Mouse (Mus musculus): Measurements from ENCODE around the gene Plb1. TPM values are rescaled to one million over a fixed set of nuclear protein-coding genes. Genes with fewer than 3 reads are reported as not detected.

Plb1 gene
- polyA plus RNA-seq, 1 experiment from 2014 or later, result not detected

DNA sequence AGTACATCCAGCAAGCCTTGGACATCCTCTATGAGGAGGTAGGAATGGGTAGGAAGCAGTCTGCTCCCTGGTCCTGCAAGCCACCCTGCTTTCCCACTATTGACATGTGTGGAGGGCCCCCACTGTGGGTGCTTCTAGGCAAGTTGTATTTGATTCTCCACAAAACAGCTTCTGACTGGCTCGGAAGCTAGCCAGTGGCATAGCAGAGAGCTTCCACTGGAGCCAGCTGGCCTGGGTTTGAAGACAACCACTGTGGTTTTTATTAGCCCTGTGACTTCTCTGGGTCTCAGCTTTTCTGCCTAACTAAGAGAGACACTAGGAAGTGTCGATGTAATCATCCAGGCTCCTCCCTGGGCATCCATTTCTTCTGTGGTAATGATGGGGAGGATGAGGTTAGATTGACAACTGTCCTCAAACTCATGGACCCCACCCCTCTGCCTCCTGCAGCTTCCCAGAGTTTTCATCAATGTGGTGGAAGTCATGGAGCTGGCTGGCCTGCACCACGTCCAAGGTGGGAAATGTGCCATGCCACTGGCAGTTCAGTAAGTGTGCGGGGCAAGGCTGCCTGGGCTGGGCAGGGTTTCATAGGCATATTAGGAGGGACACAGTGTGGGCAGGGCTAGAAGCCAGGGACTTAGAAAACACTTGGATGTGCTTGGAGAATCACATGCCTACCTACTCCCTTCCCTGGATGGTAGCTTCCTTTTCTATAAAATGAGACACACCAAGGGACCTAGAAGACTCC, 119.4 kb downstream of the Plb1 start:
- H3K4me2 ChIP-seq (ENCODE audit: low read depth, low read length), result no peak overlapping the region
- DNase-seq (ENCODE audit: low spot score) (no peak), ATAC-seq (replicated peaks; ENCODE audit: insufficient number of reproducible peaks, low FRiP score, low TSS enrichment, low read depth) (no peak)
- no peak overlapping the region for H3K4me3 ChIP-seq (ENCODE audit: low read depth, low read length)
- no peaks in the 10 kb centered on the region for H3K27me3 ChIP-seq (ENCODE audit: control insufficient read depth, insufficient read depth, low read length)
- H3K27ac ChIP-seq (replicated peaks; ENCODE audit: low read depth, low read length), result no peak overlapping the region
- no peaks in the 10 kb centered on the region for H3K36me3 ChIP-seq (replicated peaks; ENCODE audit: control insufficient read depth, insufficient read depth, low read depth, low read length)
- WGBS, result 81% methylated on average over 4 of the region's 4 CpGs
- H3K9me3 ChIP-seq (replicated peaks; ENCODE audit: control insufficient read depth, low read length), result no peaks in the 10 kb centered on the region
- H3K9ac ChIP-seq (replicated peaks; ENCODE audit: low read length), result no peak overlapping the region
- H3K4me1 ChIP-seq (ENCODE audit: control insufficient read depth, insufficient read depth, low read length), result no peaks in the 10 kb centered on the region

DNA sequence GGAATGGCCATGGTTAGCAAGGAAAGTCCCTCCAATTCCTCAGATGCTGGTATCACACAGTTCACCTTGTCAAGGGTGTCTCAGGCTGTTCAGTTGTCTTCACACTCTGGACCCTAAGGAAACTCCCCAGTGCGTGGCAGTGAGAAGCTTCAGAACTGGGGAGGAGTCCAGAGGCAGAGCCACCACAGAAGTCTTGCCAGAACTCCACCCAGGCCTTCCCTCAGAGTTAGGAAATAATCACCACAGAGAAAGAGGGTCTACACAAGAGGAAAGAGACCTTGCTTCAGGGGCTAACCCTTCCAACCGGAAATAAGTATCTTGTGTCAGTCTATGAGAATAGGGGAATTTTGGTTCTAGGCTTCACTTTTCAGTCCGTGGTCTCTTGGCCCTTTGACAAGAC, 120.3 kb downstream of the Plb1 start:
- Histone ChIP-seq H3K9me3 (replicated peaks; ENCODE audit: control insufficient read depth, low read length) (no peaks in the 10 kb centered on the region), H3K4me1 (ENCODE audit: control insufficient read depth, insufficient read depth, low read length) (no peaks in the 10 kb centered on the region), H3K27me3 (ENCODE audit: control insufficient read depth, insufficient read depth, low read length) (no peaks in the 10 kb centered on the region), H3K9ac (replicated peaks; ENCODE audit: low read length) (no peak overlapping the region), H3K4me2 (ENCODE audit: low read depth, low read length) (no peak overlapping the region), H3K27ac (replicated peaks; ENCODE audit: low read depth, low read length) (no peak overlapping the region), H3K4me3 (ENCODE audit: low read depth, low read length) (no peak overlapping the region), H3K36me3 (replicated peaks; ENCODE audit: control insufficient read depth, insufficient read depth, low read depth, low read length) (no peaks in the 10 kb centered on the region)
- DNase-seq (ENCODE audit: low spot score) (no peak), ATAC-seq (replicated peaks; ENCODE audit: insufficient number of reproducible peaks, low FRiP score, low TSS enrichment, low read depth) (no peak)
- WGBS, result 84% methylated on average over 3 of the region's 3 CpGs

DNA sequence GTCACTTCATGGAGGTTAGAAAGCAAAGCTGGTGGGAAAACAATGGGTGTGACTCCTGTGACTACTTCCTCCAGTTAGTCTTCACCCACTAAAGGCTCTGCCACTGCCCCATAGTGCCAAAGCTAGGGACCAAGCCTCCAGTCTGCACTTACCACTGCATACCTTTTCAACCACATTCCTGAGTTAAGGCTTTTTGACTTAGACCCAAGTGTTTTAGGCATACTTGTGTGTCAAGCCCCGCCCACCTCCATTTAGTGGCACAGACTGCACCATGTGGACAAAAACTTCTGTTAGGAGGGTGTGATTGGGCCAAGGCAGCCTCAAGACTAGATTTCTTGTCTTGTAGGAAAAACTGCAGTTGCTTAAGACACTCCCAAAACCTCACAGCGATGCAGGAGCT, 120.8 kb downstream of the Plb1 start:
- Histone ChIP-seq H3K4me3 (ENCODE audit: low read depth, low read length) (no peak overlapping the region), H3K9me3 (replicated peaks; ENCODE audit: control insufficient read depth, low read length) (no peaks in the 10 kb centered on the region), H3K27me3 (ENCODE audit: control insufficient read depth, insufficient read depth, low read length) (no peaks in the 10 kb centered on the region), H3K36me3 (replicated peaks; ENCODE audit: control insufficient read depth, insufficient read depth, low read depth, low read length) (no peaks in the 10 kb centered on the region), H3K4me2 (ENCODE audit: low read depth, low read length) (no peak overlapping the region), H3K4me1 (ENCODE audit: control insufficient read depth, insufficient read depth, low read length) (no peaks in the 10 kb centered on the region), H3K27ac (replicated peaks; ENCODE audit: low read depth, low read length) (no peak overlapping the region), H3K9ac (replicated peaks; ENCODE audit: low read length) (no peak overlapping the region)
- WGBS, result 70% methylated on average over 2 of the region's 2 CpGs
- no peak for DNase-seq (ENCODE audit: low spot score)
- no peak for ATAC-seq (replicated peaks; ENCODE audit: insufficient number of reproducible peaks, low FRiP score, low TSS enrichment, low read depth)

DNA sequence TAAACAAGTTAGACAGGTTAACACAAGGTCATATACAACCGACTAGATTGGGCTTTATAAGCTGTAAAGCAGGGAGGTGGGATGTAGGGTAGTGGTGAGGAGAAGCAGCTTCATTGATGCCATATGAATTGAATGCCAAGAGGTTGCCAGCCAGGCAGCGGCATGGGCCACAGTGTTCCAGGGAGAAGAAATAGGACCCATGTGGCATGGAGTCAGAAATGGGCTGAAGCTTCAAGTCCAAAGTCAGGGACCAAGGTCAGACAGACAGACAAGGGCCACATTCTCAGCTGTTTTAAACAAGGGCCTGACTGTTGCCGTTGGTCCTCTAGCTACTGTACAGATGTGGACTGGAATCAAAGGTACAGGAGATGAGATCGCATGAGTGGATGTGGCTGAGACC, 128.0 kb downstream of the Plb1 start:
- H3K4me1 ChIP-seq (ENCODE audit: control insufficient read depth, insufficient read depth, low read length), result no peaks in the 10 kb centered on the region
- no peak overlapping the region for H3K4me2 ChIP-seq (ENCODE audit: low read depth, low read length)
- no peak overlapping the region for H3K9ac ChIP-seq (replicated peaks; ENCODE audit: low read length)
- ATAC-seq (replicated peaks; ENCODE audit: insufficient number of reproducible peaks, low FRiP score, low TSS enrichment, low read depth) (no peak), DNase-seq (ENCODE audit: low spot score) (no peak)
- H3K27me3 ChIP-seq (ENCODE audit: control insufficient read depth, insufficient read depth, low read length), result no peaks in the 10 kb centered on the region
- no peak overlapping the region for H3K27ac ChIP-seq (replicated peaks; ENCODE audit: low read depth, low read length)
- no peaks in the 10 kb centered on the region for H3K9me3 ChIP-seq (replicated peaks; ENCODE audit: control insufficient read depth, low read length)
- 87% methylated on average over 4 of the region's 4 CpGs for WGBS
- H3K4me3 ChIP-seq (ENCODE audit: low read depth, low read length), result no peak overlapping the region
- no peaks in the 10 kb centered on the region for H3K36me3 ChIP-seq (replicated peaks; ENCODE audit: control insufficient read depth, insufficient read depth, low read depth, low read length)

DNA sequence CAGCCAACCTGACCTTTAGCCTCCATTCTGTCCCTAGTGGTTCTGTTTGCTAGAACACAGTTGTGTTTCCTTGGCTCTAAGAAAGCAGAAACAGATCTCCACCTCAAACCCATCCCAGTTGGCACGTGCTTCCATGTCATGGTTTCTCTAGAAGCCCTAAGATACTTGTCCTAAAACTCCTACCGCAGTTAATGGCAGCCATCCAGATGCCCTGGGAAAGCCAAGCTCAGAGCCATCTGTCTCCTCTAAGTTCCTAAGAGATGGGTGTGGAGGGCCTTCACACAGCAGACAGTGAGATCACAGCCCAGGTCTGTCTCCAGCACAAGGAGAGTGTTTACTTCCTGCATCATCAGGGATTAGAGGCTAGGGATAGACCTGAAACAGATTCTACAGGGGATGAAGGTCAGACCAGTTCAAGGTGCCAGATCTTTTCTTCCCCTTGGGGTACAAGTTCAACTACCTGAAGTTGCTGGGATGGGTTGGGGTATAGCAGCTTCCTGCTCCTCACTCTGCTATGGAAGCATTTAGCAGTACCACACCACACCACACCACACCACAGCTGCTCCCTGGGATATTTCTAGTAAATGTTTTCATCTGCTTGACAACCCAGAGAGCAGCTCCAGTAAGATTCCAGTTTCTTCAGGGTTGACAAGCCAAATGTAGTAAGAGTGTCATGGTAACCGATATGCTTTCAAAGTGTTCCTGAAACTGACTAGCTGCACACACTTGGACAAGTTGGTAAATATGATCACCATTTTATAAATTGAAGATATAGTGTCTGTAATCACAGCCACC, 129.1 kb downstream of the Plb1 start:
- Histone ChIP-seq H3K9ac (replicated peaks; ENCODE audit: low read length) (no peak overlapping the region), H3K4me2 (ENCODE audit: low read depth, low read length) (no peak overlapping the region), H3K4me1 (ENCODE audit: control insufficient read depth, insufficient read depth, low read length) (no peaks in the 10 kb centered on the region), H3K4me3 (ENCODE audit: low read depth, low read length) (no peak overlapping the region), H3K27ac (replicated peaks; ENCODE audit: low read depth, low read length) (no peak overlapping the region), H3K27me3 (ENCODE audit: control insufficient read depth, insufficient read depth, low read length) (no peaks in the 10 kb centered on the region), H3K9me3 (replicated peaks; ENCODE audit: control insufficient read depth, low read length) (no peaks in the 10 kb centered on the region), H3K36me3 (replicated peaks; ENCODE audit: control insufficient read depth, insufficient read depth, low read depth, low read length) (no peaks in the 10 kb centered on the region)
- DNase-seq (ENCODE audit: low spot score), result no peak
- ATAC-seq (replicated peaks; ENCODE audit: insufficient number of reproducible peaks, low FRiP score, low TSS enrichment, low read depth), result no peak
- 85% methylated on average over 3 of the region's 3 CpGs for WGBS

DNA sequence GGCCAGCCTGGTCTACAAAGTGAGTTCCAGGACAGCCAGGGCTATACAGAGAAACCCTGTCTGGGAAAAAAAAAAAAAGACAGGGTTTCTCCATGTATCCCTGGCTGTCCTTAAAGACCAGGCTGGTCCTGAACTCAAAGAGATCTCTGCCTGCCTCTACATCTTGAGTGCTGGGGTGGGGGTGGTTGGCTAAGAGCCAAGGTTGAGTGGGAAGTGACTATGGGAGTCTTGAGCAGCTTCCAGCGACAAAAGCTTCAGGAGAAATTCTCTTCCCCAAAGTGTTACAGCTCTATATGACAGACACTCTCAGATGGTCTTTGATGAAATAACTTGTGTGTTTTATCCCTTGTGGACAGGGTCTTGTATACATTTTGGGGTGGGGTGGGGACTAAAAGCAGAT, 136.9 kb downstream of the Plb1 start:
- Histone ChIP-seq H3K9me3 (replicated peaks; ENCODE audit: control insufficient read depth, low read length) (no peaks in the 10 kb centered on the region), H3K36me3 (replicated peaks; ENCODE audit: control insufficient read depth, insufficient read depth, low read depth, low read length) (no peaks in the 10 kb centered on the region), H3K4me1 (ENCODE audit: control insufficient read depth, insufficient read depth, low read length) (no peaks in the 10 kb centered on the region), H3K27ac (replicated peaks; ENCODE audit: low read depth, low read length) (no peak overlapping the region), H3K9ac (replicated peaks; ENCODE audit: low read length) (no peak overlapping the region), H3K27me3 (ENCODE audit: control insufficient read depth, insufficient read depth, low read length) (no peaks in the 10 kb centered on the region), H3K4me3 (ENCODE audit: low read depth, low read length) (no peak overlapping the region), H3K4me2 (ENCODE audit: low read depth, low read length) (no peak overlapping the region)
- ATAC-seq (replicated peaks; ENCODE audit: insufficient number of reproducible peaks, low FRiP score, low TSS enrichment, low read depth), result no peak
- WGBS, result 95% methylated on average over 1 of the region's 1 CpGs
- no peak for DNase-seq (ENCODE audit: low spot score)

DNA sequence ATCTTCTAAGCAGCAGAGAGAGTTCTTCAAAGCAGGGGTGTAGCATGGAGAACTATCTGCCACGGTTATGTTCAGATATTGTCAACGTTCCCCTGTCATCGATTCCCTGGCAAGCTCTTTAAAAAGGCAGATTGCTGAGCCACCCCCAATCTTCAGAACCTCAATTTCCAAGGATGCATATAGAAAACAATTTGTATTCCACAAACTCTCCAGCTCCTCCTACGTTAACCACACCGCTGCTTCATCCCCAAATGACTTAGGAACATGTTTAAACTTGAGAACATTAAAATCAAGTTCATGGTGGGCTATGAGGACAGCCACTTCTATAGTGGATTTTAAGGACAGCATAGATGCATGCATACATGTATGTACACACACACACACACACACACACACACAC, 138.7 kb downstream of the Plb1 start:
- Histone ChIP-seq H3K36me3 (replicated peaks; ENCODE audit: control insufficient read depth, insufficient read depth, low read depth, low read length) (no peaks in the 10 kb centered on the region), H3K9me3 (replicated peaks; ENCODE audit: control insufficient read depth, low read length) (no peaks in the 10 kb centered on the region), H3K27me3 (ENCODE audit: control insufficient read depth, insufficient read depth, low read length) (no peaks in the 10 kb centered on the region), H3K4me3 (ENCODE audit: low read depth, low read length) (no peak overlapping the region), H3K27ac (replicated peaks; ENCODE audit: low read depth, low read length) (no peak overlapping the region), H3K9ac (replicated peaks; ENCODE audit: low read length) (no peak overlapping the region), H3K4me1 (ENCODE audit: control insufficient read depth, insufficient read depth, low read length) (no peaks in the 10 kb centered on the region), H3K4me2 (ENCODE audit: low read depth, low read length) (no peak overlapping the region)
- ATAC-seq (replicated peaks; ENCODE audit: insufficient number of reproducible peaks, low FRiP score, low TSS enrichment, low read depth) (no peak), DNase-seq (ENCODE audit: low spot score) (no peak)
- 94% methylated on average over 5 of the region's 5 CpGs for WGBS

DNA sequence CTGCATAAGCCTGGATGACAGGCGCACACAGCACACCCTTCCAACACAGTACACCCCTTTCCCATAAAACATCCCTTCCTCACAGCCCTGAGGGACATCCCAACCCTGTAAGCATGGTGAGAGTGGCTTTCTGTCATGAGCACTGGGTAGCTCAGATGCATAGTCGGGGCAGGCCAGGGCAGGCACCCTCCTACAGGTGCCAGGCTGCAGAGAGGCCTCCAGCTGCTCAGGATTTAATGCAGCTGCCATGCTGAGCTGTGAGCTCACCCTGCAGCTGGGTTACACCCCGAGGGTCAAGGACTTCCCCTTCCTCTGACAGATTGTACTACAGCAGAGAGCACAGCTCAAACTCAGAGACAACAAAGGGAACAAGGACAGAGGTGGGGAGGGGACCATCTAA, 146.0 kb downstream of the Plb1 start:
- Histone ChIP-seq H3K9me3 (replicated peaks; ENCODE audit: control insufficient read depth, low read length) (no peaks in the 10 kb centered on the region), H3K27me3 (ENCODE audit: control insufficient read depth, insufficient read depth, low read length) (no peaks in the 10 kb centered on the region), H3K27ac (replicated peaks; ENCODE audit: low read depth, low read length) (no peak overlapping the region), H3K4me2 (ENCODE audit: low read depth, low read length) (no peak overlapping the region), H3K4me1 (ENCODE audit: control insufficient read depth, insufficient read depth, low read length) (no peaks in the 10 kb centered on the region), H3K9ac (replicated peaks; ENCODE audit: low read length) (no peak overlapping the region), H3K4me3 (ENCODE audit: low read depth, low read length) (no peak overlapping the region), H3K36me3 (replicated peaks; ENCODE audit: control insufficient read depth, insufficient read depth, low read depth, low read length) (no peaks in the 10 kb centered on the region)
- no peak for DNase-seq (ENCODE audit: low spot score)
- 38% methylated on average over 3 of the region's 3 CpGs for WGBS
- ATAC-seq (replicated peaks; ENCODE audit: insufficient number of reproducible peaks, low FRiP score, low TSS enrichment, low read depth), result no peak
